Mouse (Mus musculus): ENCODE data around the gene Hrh2. TPM values are rescaled to one million over a fixed set of nuclear protein-coding genes. Genes with fewer than 3 reads are reported as not detected.

Hrh2 gene
- polyA plus RNA-seq, 1 experiment from 2014 or later: 0.04 TPM

- Histone ChIP-seq H3K27ac (ENCODE audit: low read depth, low read length) (no peak overlapping the region), H3K4me3 (ENCODE audit: low read depth, low read length) (no peak overlapping the region), H3K4me1 (replicated peaks; ENCODE audit: control insufficient read depth, insufficient read depth, low read length) (no peaks in the 10 kb centered on the region), H3K27me3 (replicated peaks; ENCODE audit: control insufficient read depth, insufficient read depth, low read length) (peaks cover 11% of the 10 kb centered on the region; the same call in 1 of the 2 replicates), H3K36me3 (ENCODE audit: control insufficient read depth, insufficient read depth) (no peaks in the 10 kb centered on the region), H3K4me2 (replicated peaks; ENCODE audit: low read depth) (no peak overlapping the region), H3K9me3 (ENCODE audit: control insufficient read depth) (no peaks in the 10 kb centered on the region), H3K9ac (ENCODE audit: low read depth, low read length) (no peak overlapping the region)
- no peak for ATAC-seq
- no peak for TF ChIP-seq CTCF (IDR thresholded peaks at IDR 0.05; ENCODE audit: low read depth)
- 70% methylated on average over 14 of the region's 14 CpGs for WGBS
Measured at GRCm38 (mm10) chr13:54189896-54190295, 2.0 kb upstream of the Hrh2 start.

- no peak overlapping the region for H3K4me3 ChIP-seq (ENCODE audit: low read depth, low read length)
- peaks cover 11% of the 10 kb centered on the region; the same call in 1 of the 2 replicates for H3K27me3 ChIP-seq (replicated peaks; ENCODE audit: control insufficient read depth, insufficient read depth, low read length)
- no peaks in the 10 kb centered on the region for H3K36me3 ChIP-seq (ENCODE audit: control insufficient read depth, insufficient read depth)
- H3K9me3 ChIP-seq (ENCODE audit: control insufficient read depth): no peaks in the 10 kb centered on the region
- H3K4me2 ChIP-seq (replicated peaks; ENCODE audit: low read depth): no peak overlapping the region
- no peak for TF ChIP-seq CTCF (IDR thresholded peaks at IDR 0.05; ENCODE audit: low read depth)
- H3K27ac ChIP-seq (ENCODE audit: low read depth, low read length): no peak overlapping the region
- no peaks in the 10 kb centered on the region for H3K4me1 ChIP-seq (replicated peaks; ENCODE audit: control insufficient read depth, insufficient read depth, low read length)
- H3K9ac ChIP-seq (ENCODE audit: low read depth, low read length): no peak overlapping the region
- ATAC-seq: no peak
- WGBS: 72% methylated on average over 3 of the region's 3 CpGs
Measured at GRCm38 (mm10) chr13:54191181-54191580, 748 bp upstream of the Hrh2 start.

- WGBS: 33% methylated on average over 5 of the region's 5 CpGs
Measured at GRCm38 (mm10) chr13:54193580-54193979, 1.7 kb downstream of the Hrh2 start.

GRCm38 (mm10) chr13:54199000-54199399 lies 7.1 kb downstream of the Hrh2 start:
- WGBS: 59% methylated on average over 9 of the region's 9 CpGs
- no peak for ATAC-seq
- no peaks in the 10 kb centered on the region for H3K4me1 ChIP-seq (replicated peaks; ENCODE audit: control insufficient read depth, insufficient read depth, low read length)
- no peak overlapping the region for H3K9ac ChIP-seq (ENCODE audit: low read depth, low read length)
- no peaks in the 10 kb centered on the region for H3K36me3 ChIP-seq (ENCODE audit: control insufficient read depth, insufficient read depth)
- H3K4me2 ChIP-seq (replicated peaks; ENCODE audit: low read depth): no peak overlapping the region
- no peak for TF ChIP-seq CTCF (IDR thresholded peaks at IDR 0.05; ENCODE audit: low read depth)
- H3K9me3 ChIP-seq (ENCODE audit: control insufficient read depth): no peaks in the 10 kb centered on the region
- no peaks in the 10 kb centered on the region for H3K27me3 ChIP-seq (replicated peaks; ENCODE audit: control insufficient read depth, insufficient read depth, low read length)
- H3K27ac ChIP-seq (ENCODE audit: low read depth, low read length): no peak overlapping the region
- no peak overlapping the region for H3K4me3 ChIP-seq (ENCODE audit: low read depth, low read length)

More at GRCm38 (mm10) chr13:54193580-54193979, 1.7 kb downstream of the Hrh2 start:
- no peak for ATAC-seq
- H3K4me2 ChIP-seq (replicated peaks; ENCODE audit: low read depth): no peak overlapping the region
- no peaks in the 10 kb centered on the region for H3K4me1 ChIP-seq (replicated peaks; ENCODE audit: control insufficient read depth, insufficient read depth, low read length)
- H3K4me3 ChIP-seq (ENCODE audit: low read depth, low read length): no peak overlapping the region
- no peak for TF ChIP-seq CTCF (IDR thresholded peaks at IDR 0.05; ENCODE audit: low read depth)
- peaks cover 11% of the 10 kb centered on the region; the same call in 1 of the 2 replicates for H3K27me3 ChIP-seq (replicated peaks; ENCODE audit: control insufficient read depth, insufficient read depth, low read length)
- H3K9me3 ChIP-seq (ENCODE audit: control insufficient read depth): no peaks in the 10 kb centered on the region
- H3K9ac ChIP-seq (ENCODE audit: low read depth, low read length): no peak overlapping the region
- H3K27ac ChIP-seq (ENCODE audit: low read depth, low read length): no peak overlapping the region
- H3K36me3 ChIP-seq (ENCODE audit: control insufficient read depth, insufficient read depth): no peaks in the 10 kb centered on the region

- H3K4me2 ChIP-seq (replicated peaks; ENCODE audit: low read depth): no peak overlapping the region
- H3K36me3 ChIP-seq (ENCODE audit: control insufficient read depth, insufficient read depth): no peaks in the 10 kb centered on the region
- H3K27ac ChIP-seq (ENCODE audit: low read depth, low read length): no peak overlapping the region
- H3K9me3 ChIP-seq (ENCODE audit: control insufficient read depth): no peaks in the 10 kb centered on the region
- TF ChIP-seq CTCF (IDR thresholded peaks at IDR 0.05; ENCODE audit: low read depth): no peak
- H3K27me3 ChIP-seq (replicated peaks; ENCODE audit: control insufficient read depth, insufficient read depth, low read length): no peaks in the 10 kb centered on the region
- ATAC-seq: no peak
- no peaks in the 10 kb centered on the region for H3K4me1 ChIP-seq (replicated peaks; ENCODE audit: control insufficient read depth, insufficient read depth, low read length)
- H3K4me3 ChIP-seq (ENCODE audit: low read depth, low read length): no peak overlapping the region
- no peak overlapping the region for H3K9ac ChIP-seq (ENCODE audit: low read depth, low read length)
- WGBS: 69% methylated on average over 8 of the region's 8 CpGs
Measured at GRCm38 (mm10) chr13:54202458-54202857, 10.5 kb downstream of the Hrh2 start.

GRCm38 (mm10) chr13:54203419-54203818 lies 11.5 kb downstream of the Hrh2 start:
- H3K4me2 ChIP-seq (replicated peaks; ENCODE audit: low read depth): no peak overlapping the region
- no peak overlapping the region for H3K27ac ChIP-seq (ENCODE audit: low read depth, low read length)
- no peak for TF ChIP-seq CTCF (IDR thresholded peaks at IDR 0.05; ENCODE audit: low read depth)
- H3K4me3 ChIP-seq (ENCODE audit: low read depth, low read length): no peak overlapping the region
- no peak for ATAC-seq
- H3K36me3 ChIP-seq (ENCODE audit: control insufficient read depth, insufficient read depth): no peaks in the 10 kb centered on the region
- 84% methylated on average over 2 of the region's 2 CpGs for WGBS
- H3K4me1 ChIP-seq (replicated peaks; ENCODE audit: control insufficient read depth, insufficient read depth, low read length): no peaks in the 10 kb centered on the region
- no peaks in the 10 kb centered on the region for H3K27me3 ChIP-seq (replicated peaks; ENCODE audit: control insufficient read depth, insufficient read depth, low read length)
- H3K9me3 ChIP-seq (ENCODE audit: control insufficient read depth): no peaks in the 10 kb centered on the region
- no peak overlapping the region for H3K9ac ChIP-seq (ENCODE audit: low read depth, low read length)

- no peak overlapping the region for H3K4me2 ChIP-seq (replicated peaks; ENCODE audit: low read depth)
- no peaks in the 10 kb centered on the region for H3K4me1 ChIP-seq (replicated peaks; ENCODE audit: control insufficient read depth, insufficient read depth, low read length)
- ATAC-seq: no peak
- no peak overlapping the region for H3K4me3 ChIP-seq (ENCODE audit: low read depth, low read length)
- H3K9ac ChIP-seq (ENCODE audit: low read depth, low read length): no peak overlapping the region
- WGBS: 68% methylated on average over 7 of the region's 7 CpGs
- no peaks in the 10 kb centered on the region for H3K36me3 ChIP-seq (ENCODE audit: control insufficient read depth, insufficient read depth)
- no peak for TF ChIP-seq CTCF (IDR thresholded peaks at IDR 0.05; ENCODE audit: low read depth)
- no peaks in the 10 kb centered on the region for H3K9me3 ChIP-seq (ENCODE audit: control insufficient read depth)
- H3K27ac ChIP-seq (ENCODE audit: low read depth, low read length): no peak overlapping the region
- no peaks in the 10 kb centered on the region for H3K27me3 ChIP-seq (replicated peaks; ENCODE audit: control insufficient read depth, insufficient read depth, low read length)
Measured at GRCm38 (mm10) chr13:54205195-54205594, 13.3 kb downstream of the Hrh2 start.
